Mouse (Mus musculus): ENCODE measurements around the gene Engase.
A peak's percentile ranks its signal among the peaks of the same experiment; 100 is the strongest.

The Engase gene

GRCm38 (mm10) chr11:118534382-118535092 is 57.9 kb downstream of the Engase start:
- peak; percentile 53 to 59 for DNase-seq

- DNase-seq: no peak
These were observed 61.4 kb downstream of the Engase start for GRCm38 (mm10) chr11:118538008-118538407.

Measured in kidney, postnatal 25 days (tissue).